Mouse (Mus musculus) forebrain, postnatal 0 days (tissue): ENCODE data around the gene Pik3cd. TPM values are rescaled to one million over a fixed set of nuclear protein-coding genes. Genes with fewer than 3 reads are reported as not detected.

Source experiments
- ATAC-seq: fragments of 200-750 bp; cut with Nextera tagmentation; 2 replicates; pipeline ENCODE4 v1.8.0; 2017; ENCODE audit warnings: mild to moderate bottlenecking, moderate library complexity
- DNase-seq: peaks from one replicate; pipeline ENCODE4 v3.0.0-alpha.2; 2015
- H3K27ac ChIP-seq: fragments of 300-500 bp; sonication (generic); 2 replicates; pipeline ENCODE4 v1.5.1; 2014; ENCODE audit warnings: low read depth, mild to moderate bottlenecking, antibody characterized with exemption, low read length, moderate library complexity, mixed read lengths
- H3K27me3 ChIP-seq: fragments of 300-500 bp; sonication (generic); 2 replicates; pipeline ENCODE4 v1.6.1; 2014; ENCODE audit warnings: mild to moderate bottlenecking, low read length, mixed read lengths; ENCODE audit not compliant: insufficient read depth
- H3K36me3 ChIP-seq: fragments of 300-500 bp; sonication (generic); 2 replicates; pipeline ENCODE4 v1.6.1; 2014; ENCODE audit warnings: mild to moderate bottlenecking, moderate library complexity; ENCODE audit not compliant: insufficient read depth
- H3K4me1 ChIP-seq: fragments of 300-500 bp; sonication (generic); 2 replicates; pipeline ENCODE4 v1.6.1; 2014; ENCODE audit warnings: antibody characterized with exemption; ENCODE audit not compliant: insufficient read depth
- H3K4me2 ChIP-seq: fragments of 300-500 bp; sonication (generic); 2 replicates; pipeline ENCODE4 v1.6.1; 2014; ENCODE audit warnings: low read depth, mild to moderate bottlenecking, moderate library complexity
- H3K4me3 ChIP-seq: fragments of 300-500 bp; sonication (generic); 2 replicates; pipeline ENCODE4 v1.5.1; 2014; ENCODE audit warnings: low read depth, low read length, mixed read lengths
- H3K9ac ChIP-seq: fragments of 300-500 bp; sonication (generic); 2 replicates; pipeline ENCODE4 v1.6.1; 2014; ENCODE audit warnings: mild to moderate bottlenecking
- H3K9me3 ChIP-seq: fragments of 300-500 bp; sonication (generic); 2 replicates; pipeline ENCODE4 v1.6.1; 2016; ENCODE audit warnings: low read length
- CTCF ChIP-seq: sonication (generic); IDR thresholded peaks from 2 replicates; pipeline ENCODE4 v1.5.1; 2016; ENCODE audit warnings: antibody characterized with exemption, control low read depth, low read depth
- WGBS: fragments of 180-500 bp; shearing (Covaris S2); extraction: QIAGEN DNeasy Blood & Tissue Kit; methylation state at CpG from one replicate; pipeline ENCODE4 v1.1.7; 2014; 5-methylcytosine and 5-hydroxymethylcytosine counted together
- polyA plus RNA-seq: library from polyadenylated mRNA; unstranded; fragments of >200 nt; fragmentation: Nextera tagmentation; extraction: Ambion mirVana; gene quantifications from 2 replicates; pipeline ENCODE4 v1.2.1, GENCODE M21; 2015
- total RNA-seq: library from RNA; depleted of rRNA; stranded (reverse); fragments of >200 nt; gene quantifications from 2 replicates; pipeline ENCODE4 v1.2.3, GENCODE M21; 2014

Pik3cd gene
- total and polyA plus RNA-seq, 2 experiments from 2014 or later: 11.7 to 17.0 TPM

DNA sequence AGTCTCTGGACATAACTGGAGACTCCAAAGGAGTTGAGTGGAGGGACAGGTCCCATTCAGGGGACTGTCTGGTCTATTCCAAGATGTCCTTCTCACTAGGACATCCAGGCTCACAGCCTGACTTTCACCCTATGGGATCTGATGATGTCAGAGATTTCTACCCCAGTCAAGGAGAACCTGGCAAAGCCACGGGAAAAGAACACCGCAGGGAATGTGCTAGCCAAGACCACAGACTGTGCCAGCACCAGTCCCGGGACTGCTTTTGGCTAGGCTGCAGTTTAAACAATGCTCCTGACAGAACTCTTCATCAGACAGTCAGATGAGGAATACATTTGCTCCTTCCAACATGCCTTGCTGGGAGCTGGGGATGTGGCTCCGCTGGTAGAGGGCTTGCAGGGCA is 2.4 kb downstream of the Pik3cd start:
- H3K9ac ChIP-seq: no peak overlapping the region
- no peak overlapping the region for H3K4me3 ChIP-seq
- 47% methylated on average over 4 of the region's 4 CpGs for WGBS
- no peaks in the 10 kb centered on the region for H3K36me3 ChIP-seq
- DNase-seq: no peak
- H3K9me3 ChIP-seq: no peaks in the 10 kb centered on the region
- no peaks in the 10 kb centered on the region for H3K4me1 ChIP-seq
- TF ChIP-seq CTCF: no peak
- no peak overlapping the region for H3K27ac ChIP-seq
- no peak overlapping the region for H3K4me2 ChIP-seq
- no peak for ATAC-seq
- no peaks in the 10 kb centered on the region for H3K27me3 ChIP-seq

DNA sequence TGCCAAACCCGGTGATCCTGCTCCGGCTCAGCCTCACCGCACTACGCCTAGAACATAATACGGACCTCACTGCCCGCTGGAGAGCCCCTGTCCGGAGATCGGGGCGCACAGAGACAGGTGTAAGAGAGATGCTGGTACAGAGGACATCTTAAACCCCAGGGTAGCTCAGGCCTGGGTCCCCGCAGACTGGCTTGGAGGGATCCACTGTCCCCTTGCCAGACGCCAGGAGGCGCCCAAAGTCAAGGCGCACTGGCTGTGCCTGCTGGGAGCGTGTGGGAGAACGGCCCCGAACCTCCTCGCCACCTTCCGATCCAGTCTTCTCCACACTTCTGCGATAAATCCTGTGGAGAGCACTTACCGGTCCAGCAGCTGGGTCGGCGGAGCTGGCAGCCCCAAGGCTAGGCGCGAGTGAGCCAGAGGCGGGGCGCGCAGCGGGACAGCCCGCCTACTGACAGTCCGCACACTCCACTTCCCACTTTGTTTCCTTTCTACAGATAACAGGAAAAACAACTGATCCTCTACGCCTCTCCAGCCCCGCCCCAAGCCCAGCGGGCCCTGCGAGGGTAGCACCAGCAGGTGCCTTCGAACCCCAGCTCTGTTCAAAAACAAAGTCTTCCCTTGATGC is 4.1 kb downstream of the Pik3cd start:
- Histone ChIP-seq H3K4me2 (peak overlapping the region; percentile 66), H3K9ac (peak overlapping the region; percentile 39), H3K9me3 (no peaks in the 10 kb centered on the region), H3K27me3 (no peaks in the 10 kb centered on the region), H3K36me3 (no peaks in the 10 kb centered on the region), H3K4me1 (no peaks in the 10 kb centered on the region), H3K27ac (no peak overlapping the region), H3K4me3 (peak overlapping the region; percentile 40)
- ATAC-seq (peak; percentile 84), DNase-seq (peak; percentile 75)
- peak; percentile 77 for TF ChIP-seq CTCF
- WGBS: 1% methylated on average over 35 of the region's 35 CpGs

DNA sequence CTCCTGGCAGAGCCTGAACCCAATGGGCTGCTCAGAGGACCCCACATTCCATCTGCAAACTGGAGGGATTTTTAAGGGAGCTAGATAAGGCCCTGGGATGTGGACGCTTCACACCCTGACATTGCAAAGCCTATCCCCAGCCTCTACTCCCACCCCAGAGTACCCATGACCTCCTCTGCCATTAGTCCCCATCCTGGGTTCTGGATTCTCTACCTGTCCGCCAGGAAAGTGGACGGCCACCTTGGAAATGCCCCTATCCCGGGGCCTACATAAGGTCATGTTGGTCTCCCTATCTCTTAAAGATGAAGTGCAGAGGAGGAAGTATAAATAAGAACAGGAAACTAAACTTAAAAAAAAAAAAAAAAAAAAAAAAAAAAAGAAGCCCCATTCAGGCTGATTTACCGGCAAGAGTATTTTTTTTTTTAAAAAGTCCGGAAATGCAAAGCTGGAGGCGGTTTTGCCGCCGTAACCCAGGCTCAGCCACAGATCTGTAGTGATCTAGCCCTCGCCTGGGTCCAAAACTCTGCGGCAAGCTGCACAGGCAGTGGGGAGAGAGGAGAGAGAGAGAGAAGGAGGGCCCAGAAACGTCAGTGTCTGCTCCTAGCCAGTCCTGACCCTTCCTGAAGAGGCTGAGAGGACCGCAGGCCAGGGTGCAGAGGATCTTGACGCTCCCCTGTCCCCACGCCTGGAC is 4.7 kb downstream of the Pik3cd start:
- peak; percentile 14; the same call in 1 of the 2 replicates for ATAC-seq
- no peak for TF ChIP-seq CTCF
- Histone ChIP-seq H3K4me1 (no peaks in the 10 kb centered on the region), H3K9ac (peak overlapping the region; percentile 39), H3K36me3 (no peaks in the 10 kb centered on the region), H3K27ac (no peak overlapping the region), H3K27me3 (no peaks in the 10 kb centered on the region), H3K9me3 (no peaks in the 10 kb centered on the region), H3K4me2 (peak overlapping the region; percentile 66), H3K4me3 (peak overlapping the region; percentile 40)
- 30% methylated on average over 15 of the region's 15 CpGs for WGBS
- no peak for DNase-seq

DNA sequence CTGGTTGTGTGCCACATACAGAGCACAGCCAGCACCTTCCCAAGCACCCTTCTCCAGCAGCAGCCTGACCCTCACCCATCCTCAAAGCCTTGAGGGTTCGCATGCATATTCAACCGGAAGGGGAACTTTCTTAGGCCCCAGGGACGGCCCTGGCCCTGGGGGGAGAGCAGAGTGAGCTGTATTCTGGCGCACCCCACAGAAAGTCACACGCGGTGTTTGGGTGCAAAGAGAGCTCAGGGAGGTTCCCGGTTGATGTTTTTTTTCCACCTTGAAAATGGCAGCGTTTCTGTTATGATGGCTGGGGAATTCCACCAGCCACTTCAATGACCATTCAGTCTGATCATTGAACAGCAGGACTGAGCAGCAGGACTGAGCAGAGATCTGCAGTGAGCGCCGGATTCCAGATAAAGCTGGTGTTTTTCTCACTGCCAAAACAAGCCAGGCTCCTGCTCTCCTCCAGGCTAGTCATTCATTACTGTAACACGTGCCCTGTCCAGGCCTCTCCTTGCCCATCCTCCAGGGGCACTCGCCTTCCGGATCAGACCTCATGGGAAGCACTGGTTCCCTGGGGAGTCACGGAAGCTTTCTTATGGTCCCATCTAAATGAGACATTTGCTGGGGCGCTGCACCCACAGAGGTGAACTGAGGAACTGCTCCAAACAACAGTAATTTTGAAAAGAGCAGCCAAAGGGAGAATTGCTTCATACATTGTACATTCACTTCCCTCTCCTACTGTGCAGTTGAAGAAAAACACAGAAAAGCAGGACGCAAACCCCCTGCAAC is 6.0 kb downstream of the Pik3cd start:
- Histone ChIP-seq H3K27ac (no peak overlapping the region), H3K9me3 (no peaks in the 10 kb centered on the region), H3K4me2 (no peak overlapping the region), H3K4me3 (no peak overlapping the region), H3K27me3 (no peaks in the 10 kb centered on the region), H3K36me3 (no peaks in the 10 kb centered on the region), H3K9ac (0 out of 2 replicates have a peak overlapping the region, but pooled peaks have one; percentile 10), H3K4me1 (no peaks in the 10 kb centered on the region)
- peak; percentile 31 for TF ChIP-seq CTCF
- DNase-seq: no peak
- peak; percentile 65 for ATAC-seq
- WGBS: 33% methylated on average over 16 of the region's 16 CpGs

DNA sequence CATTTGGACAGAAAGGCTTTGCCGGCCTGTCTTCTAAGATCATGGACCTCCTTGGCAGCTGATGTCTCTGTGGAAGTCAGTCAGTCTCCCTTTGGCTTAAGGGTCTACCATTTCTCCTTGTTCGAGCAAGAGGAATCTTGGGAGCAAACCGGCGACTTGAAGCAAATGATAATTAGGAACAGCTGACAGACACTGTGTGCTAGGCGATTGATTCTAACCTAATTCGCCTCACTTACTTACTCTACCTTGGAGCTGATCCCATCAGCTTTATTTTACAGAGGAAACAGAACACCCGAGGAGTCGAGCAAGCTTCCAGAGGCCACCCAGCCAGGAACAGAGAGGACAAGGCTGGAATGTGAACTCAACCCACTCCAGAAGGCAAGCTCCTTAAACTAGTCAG is 11.0 kb downstream of the Pik3cd start:
- Histone ChIP-seq H3K27me3 (no peaks in the 10 kb centered on the region), H3K9ac (no peak overlapping the region), H3K4me3 (no peak overlapping the region), H3K4me1 (no peaks in the 10 kb centered on the region), H3K36me3 (no peaks in the 10 kb centered on the region), H3K27ac (no peak overlapping the region), H3K4me2 (no peak overlapping the region), H3K9me3 (no peaks in the 10 kb centered on the region)
- no peak for DNase-seq
- TF ChIP-seq CTCF: no peak
- ATAC-seq: no peak
- WGBS: 71% methylated on average over 8 of the region's 8 CpGs

DNA sequence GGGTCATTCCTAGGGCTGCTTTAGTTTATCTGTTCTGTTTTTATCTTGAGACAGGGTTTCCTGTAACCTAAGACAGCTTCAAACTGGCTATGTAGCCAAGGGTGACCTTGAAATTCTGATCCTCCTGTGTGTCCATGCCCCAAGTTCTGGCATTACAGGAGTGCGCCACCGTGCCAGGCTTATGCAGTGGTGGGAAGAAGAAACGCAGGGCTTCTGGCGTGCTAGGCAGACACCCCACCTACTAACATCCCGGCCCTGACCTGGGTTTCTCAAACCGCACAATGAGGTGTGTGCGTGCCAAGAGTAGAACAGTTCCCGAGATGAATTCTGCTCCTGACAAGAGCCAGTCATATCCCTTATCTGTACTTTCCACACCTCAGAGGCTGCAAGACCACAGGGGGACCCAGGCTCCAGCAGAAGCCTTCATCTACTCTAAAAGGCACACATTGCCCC is 11.5 kb downstream of the Pik3cd start:
- no peak overlapping the region for H3K9ac ChIP-seq
- no peak for DNase-seq
- no peak overlapping the region for H3K27ac ChIP-seq
- H3K4me1 ChIP-seq: no peaks in the 10 kb centered on the region
- ATAC-seq: no peak
- TF ChIP-seq CTCF: no peak
- 91% methylated on average over 8 of the region's 8 CpGs for WGBS
- no peaks in the 10 kb centered on the region for H3K36me3 ChIP-seq
- no peaks in the 10 kb centered on the region for H3K27me3 ChIP-seq
- no peak overlapping the region for H3K4me3 ChIP-seq
- no peak overlapping the region for H3K4me2 ChIP-seq
- no peaks in the 10 kb centered on the region for H3K9me3 ChIP-seq
